Mouse (Mus musculus) MEL-GATA-1-ER (cell line): ENCODE results near the gene Neil1.

Experiments
- DNase-seq: peaks from one replicate; pipeline ENCODE4 v3.0.0-alpha.2; 2012; ENCODE audit warnings: low read depth; ENCODE audit errors: extremely low read depth

The Neil1 gene

DNA sequence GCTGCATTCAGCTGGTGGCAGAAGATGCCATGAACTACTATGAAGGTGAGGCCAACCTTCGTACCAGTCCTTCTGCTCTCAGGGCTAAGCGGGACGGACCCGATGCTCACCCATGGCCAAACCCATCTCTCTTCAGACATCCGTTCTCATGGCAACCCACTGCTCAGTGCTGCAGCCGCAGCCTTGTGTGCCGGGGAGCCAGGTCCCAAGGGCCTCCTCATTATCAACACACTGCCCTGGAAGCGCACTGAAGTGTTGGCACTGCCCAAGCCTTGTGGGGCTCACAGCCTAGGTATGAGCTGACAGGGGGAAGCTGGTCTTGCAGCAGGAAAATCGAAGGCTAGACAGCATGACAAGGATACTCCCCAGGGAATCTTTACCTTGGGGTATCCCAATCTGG, 9.0 kb downstream of the Neil1 start:
- no peak for DNase-seq

DNA sequence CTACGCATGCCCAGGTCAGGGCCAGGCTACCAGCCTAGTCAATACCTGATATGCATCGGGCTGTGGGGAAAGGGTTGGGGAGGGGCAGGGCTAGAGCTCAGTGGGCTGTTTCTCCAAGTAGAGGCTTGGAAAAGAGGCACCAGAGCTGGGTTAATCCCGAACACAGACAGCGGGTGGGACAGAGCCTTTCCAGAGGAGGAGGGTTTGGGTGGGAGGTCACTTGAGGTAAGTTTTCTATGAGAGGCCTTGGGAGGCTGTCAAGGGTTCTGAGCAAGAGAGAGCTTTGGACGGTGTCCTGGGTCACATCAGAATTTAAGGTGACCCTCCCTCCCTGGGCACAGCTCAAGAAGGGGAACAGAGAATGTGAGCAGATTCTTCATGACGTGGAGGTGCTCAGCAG, 9.6 kb downstream of the Neil1 start:
- DNase-seq = no peak

DNA sequence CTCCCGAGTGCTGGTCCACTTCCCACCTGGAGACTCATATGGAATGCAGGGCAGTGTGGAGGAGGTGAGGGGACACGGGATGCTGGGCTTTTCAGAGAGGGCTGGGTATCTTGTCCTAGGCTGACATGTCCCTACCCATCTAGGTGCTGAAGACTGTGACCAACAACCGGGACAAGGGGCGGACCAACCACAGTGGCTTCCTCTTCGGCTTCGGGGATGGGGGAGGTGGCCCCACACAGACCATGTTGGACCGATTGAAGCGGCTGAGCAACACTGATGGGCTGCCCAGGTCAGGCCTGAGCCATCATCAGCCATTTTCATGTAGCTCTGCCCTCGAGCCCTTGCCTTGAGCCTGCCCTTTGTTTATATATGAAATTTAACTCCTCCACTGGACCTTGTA, 10.3 kb downstream of the Neil1 start:
- DNase-seq = no peak

DNA sequence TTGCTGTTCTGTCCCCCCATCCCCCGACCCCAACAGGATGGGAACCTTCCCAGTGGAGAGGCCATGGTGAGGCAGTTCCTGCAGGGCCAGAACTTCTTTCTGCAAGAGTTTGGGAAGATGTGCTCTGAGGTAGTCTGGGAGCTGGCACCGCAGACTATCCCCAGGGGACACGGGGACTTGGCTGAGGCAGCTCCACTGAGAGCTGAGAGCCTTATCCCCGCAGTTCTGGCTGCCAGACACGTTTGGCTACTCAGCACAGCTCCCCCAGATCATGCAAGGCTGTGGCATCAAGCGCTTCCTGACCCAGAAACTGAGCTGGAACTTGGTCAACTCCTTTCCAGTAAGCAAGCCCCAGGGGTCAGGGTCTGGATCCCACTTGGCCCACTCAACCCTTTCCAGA, 10.9 kb downstream of the Neil1 start:
- DNase-seq = no peak

DNA sequence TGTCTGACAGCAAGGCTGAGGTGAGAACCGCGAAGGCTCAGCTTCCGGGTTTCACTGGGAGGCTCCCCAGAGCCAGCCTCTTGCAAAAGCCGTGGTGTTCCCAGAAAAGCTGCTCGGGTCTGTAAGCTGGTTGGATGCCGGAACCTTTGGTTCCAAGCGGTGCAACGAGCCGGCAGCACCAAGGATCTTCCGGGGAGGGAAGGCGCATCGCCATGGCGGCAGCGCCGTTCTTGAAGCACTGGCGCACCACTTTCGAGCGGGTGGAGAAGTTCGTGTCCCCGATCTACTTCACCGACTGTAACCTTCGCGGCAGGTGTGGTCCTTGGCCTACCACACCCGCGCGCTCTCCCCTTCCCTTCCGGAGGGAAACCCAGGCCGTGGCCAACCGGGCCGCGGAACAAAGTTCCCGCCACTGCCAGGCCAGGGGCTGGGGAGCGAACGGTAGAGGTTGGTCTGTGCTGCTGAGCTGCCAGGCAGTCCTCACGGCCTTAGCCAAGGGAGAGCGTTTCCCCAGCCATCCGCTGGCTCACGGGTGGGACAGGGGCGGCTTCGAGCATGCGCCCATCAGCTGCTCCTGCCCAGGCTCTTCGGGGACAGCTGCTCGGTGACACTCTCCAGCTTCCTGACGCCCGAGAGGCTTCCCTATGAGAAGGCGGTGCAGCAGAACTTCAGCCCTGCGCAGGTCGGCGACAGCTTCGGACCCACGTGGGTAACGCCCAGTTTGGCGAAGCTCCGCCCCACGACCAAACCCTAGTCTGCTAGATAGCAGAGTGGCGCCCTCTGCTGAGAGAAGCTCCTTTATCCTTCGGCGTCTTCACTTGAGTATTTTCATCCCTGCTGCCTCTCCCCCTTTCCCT, 17.3 kb downstream of the Neil1 start, which contains the start of gene Man2c1:
Man2c1 (plus strand) TSS at position 114 of the 857 bp plus-strand sequence.
- peak; percentile 92 for DNase-seq

DNA sequence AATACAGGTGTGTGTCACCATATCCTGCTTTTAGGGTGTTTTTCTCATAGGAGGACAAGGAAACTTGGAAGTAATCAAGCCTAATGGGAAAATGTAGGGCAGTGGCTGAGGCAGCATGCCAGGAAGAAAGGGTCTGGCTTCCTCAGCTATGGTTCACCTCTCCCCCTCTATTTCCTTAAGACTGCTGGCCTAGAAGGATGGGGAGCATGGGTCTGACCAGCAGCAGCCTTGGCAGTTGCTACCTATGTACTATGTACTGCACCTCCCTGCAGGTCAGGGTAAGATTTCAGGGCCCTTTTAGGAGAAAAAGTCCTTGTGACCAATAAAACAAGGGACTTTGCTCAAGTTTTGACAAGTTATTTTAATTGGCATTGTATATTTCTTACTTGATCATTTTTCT, 18.5 kb downstream of the Neil1 start:
- DNase-seq = no peak

DNA sequence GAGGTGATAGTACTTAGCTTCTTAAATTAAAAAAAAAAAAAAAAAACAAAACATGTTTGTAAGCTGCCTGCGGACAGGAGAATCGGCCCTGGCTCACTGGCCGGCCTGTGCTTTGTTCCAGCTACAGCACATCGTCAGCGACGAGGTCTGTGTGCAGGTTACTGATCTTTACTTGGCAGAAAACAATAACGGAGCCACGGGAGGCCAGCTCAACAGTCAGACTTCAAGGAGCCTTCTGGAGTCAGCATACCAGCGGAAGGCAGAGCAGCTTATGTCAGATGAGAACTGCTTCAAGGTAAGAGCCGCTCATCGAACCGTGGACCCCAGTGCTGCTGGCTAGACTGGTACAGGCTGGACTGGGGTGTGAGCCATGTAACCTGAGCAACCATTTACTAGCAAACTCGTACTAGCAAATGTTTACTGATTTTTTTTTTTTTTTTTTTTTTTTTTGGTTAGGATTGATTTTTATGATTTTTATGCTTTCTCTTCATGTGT, 30.8 kb downstream of the Neil1 start:
- no peak for DNase-seq
